Mouse (Mus musculus): ENCODE measurements around the gene Mettl27.
"Not testable (repeated sequence)": the region's sequence is repeated elsewhere in the genome, so short reads cannot be mapped to it uniquely, and the experiment has no call there.

The Mettl27 gene

DNA sequence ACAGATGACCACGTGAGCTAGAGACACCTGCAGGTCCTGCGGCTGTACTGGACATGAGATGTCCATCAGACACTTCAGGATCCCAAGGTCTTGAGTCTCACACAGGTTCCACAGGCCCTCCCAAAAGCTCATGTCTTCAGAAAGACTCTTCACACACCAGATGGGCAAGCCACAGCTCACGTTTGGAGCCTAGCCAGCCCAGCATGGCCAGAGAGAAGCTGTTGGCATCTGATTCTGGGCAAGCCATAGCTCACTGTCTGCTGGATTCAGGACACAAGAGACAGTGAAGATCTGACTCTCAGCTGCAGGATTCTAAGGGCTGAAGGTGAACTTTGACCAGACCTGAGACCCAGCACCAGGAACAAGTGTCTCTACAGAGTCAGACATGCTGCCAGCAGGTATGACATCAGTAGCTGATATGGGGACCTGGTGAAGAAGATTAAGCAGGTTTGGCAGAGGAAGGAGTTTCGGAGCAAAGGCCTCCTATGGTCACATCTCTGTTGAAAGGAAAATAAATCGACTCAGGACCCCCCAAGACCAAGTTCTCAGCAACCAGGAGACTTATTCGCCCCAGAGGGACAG, 12.0 kb upstream of the Mettl27 start:
- DNase-seq (ENCODE audit: low read depth, low spot score): no peak

DNA sequence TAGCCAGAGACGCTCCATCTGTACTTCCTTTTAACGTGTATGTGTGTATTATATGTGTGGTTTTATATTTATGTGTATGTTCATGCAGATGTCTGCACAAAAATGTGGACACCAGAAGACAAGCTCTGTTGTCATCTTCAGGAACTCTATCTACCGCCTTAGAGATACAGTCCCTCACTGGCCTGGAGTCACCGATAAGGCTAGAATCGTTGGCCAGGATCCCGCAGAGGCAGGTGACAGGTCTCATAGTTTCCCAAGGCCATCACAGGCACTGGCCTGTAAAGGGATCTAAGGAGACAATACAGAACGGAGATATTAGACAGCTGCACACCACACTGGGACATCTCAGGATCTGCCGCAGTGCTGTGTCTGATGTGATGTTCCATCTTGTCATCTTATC, 11.1 kb upstream of the Mettl27 start:
- DNase-seq (ENCODE audit: low read depth, low spot score): no peak

DNA sequence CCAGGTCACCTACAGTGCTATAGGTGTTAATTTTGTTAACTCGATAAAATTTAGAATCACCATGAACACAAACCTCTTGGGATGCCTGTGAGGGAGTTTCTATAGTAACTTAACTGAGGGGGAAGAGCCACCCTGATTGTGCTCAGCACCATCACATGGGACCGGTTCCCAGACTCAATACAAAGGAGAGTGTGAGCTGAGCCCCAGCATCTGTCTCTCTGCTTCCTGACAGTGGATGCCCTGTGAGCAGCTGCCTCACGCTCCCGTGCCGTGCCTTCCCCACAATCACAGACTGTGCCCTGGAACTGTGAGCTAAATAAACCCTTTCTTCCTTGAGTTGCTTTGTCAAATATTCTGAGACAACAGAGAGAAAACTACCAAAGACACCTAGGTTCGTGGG, 9.0 kb upstream of the Mettl27 start:
- DNase-seq (ENCODE audit: low read depth, low spot score): peak; percentile 3

GRCm38 (mm10) chr5:134926726-134927125, 5.4 kb upstream of the Mettl27 start:
- no peak for DNase-seq (ENCODE audit: low read depth, low spot score)

GRCm38 (mm10) chr5:134929988-134930387, 2.2 kb upstream of the Mettl27 start:
- no peak for DNase-seq (ENCODE audit: low read depth, low spot score)

GRCm38 (mm10) chr5:134932903-134933276, 722 bp downstream of the Mettl27 start:
- DNase-seq (ENCODE audit: low read depth, low spot score): peak; percentile 11

GRCm38 (mm10) chr5:134933281-134933680, 1.1 kb downstream of the Mettl27 start:
- no peak for DNase-seq (ENCODE audit: low read depth, low spot score)

DNA sequence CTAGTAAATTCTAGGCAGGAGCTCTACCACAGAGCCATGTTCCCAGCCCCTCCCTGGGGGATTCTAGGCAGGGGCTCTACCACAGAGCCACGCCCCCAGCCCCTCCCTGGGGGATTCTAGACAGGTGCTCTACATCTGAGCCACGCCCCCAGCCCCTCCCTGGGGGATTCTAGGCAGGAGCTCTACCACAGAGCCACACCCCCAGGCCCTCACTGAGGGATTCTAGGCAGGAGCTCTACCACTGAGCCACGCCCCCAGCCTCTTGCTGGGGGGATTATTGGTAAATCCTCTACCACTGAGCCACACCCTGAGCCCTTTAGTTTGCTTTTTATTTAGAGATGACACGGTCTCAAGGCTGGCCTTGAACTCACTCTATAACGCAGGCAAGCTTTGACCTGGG, 1.5 kb downstream of the Mettl27 start:
- not testable (repeated sequence) for DNase-seq (ENCODE audit: low read depth, low spot score)

DNA sequence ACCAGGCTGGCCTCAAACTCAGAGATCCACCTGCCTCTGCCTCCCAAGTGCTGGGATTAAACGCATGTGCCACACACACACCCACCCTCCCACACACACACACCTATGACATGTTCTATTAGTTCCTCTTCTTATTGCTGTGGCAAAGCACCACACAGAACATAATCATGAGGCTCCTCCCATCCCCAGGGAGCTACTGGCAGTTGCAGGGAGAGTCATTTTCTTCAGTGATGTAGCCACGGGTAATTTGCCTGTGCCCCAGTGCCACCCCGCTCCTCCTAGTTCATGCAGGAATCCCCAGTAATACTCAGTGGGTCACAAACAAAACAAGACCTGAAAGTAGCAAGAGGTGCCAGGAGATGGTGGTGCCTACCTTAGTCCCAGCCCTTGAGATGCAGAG, 2.5 kb downstream of the Mettl27 start:
- no peak for DNase-seq (ENCODE audit: low read depth, low spot score)

DNA sequence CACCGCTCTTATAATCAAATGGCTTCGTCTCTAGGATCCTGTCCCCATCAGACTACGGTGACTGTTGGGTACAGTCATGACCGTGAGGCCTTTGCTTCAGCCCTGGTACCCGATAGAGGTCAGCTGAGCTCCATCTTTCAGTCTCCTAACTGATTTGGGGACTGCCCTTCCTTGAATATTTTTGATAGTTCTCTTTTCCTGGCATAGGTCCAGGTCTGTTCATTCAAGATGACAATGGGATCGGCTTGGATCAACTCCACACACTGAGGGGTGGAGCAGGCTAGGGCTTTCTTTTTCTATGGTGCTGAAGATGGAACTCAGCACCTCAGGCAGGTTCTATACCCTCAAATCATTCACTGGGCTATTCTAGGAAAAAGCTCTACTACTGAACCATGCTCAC, 3.9 kb downstream of the Mettl27 start:
- no peak for DNase-seq (ENCODE audit: low read depth, low spot score)

DNA sequence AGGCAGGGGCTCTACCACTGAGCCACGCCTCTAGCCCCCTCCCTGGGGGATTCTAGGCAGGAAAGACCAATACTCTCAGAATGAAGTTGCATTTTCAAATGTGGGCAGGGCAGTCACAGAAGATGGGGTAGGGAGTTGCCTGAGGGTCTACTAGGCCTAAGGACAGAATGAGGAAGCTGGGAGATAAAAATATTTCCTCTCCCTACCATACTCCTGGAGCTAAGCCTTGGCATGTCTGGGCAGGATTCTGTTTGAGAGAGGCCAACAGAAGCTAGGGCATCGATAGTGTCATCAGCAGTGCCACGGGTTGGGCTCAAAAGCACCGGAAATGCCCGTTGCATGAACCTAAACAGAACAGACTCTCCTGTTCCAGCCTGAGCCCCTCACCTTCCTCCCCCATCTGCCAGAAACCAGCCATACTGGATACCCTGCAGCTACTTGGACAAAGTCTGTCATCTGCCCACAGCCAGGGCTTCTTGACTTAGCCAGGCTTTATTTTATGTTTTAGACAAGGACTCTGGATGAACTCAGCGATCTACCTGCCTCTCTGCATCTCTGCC, 4.5 kb downstream of the Mettl27 start:
- no peak for DNase-seq (ENCODE audit: low read depth, low spot score)

DNA sequence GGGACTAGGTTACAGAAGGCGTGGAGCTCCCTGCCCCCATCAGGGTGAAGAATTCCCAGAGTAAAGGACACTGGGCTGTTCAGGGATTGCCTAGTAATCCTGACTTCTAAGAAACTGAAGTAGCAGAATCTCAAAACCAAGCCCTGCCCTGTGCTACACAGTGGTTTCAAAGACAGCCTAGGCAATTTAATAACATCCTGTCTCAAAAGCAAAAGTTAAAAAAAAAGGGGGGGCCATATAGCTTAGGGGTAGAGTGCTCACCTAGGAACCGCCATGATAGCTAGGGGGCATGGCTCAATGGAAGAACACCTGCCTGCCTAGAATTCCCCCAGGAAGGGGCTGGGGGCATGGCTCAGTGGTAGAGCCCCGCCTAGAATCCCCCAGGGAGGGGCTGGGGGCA, 6.9 kb downstream of the Mettl27 start:
- DNase-seq (ENCODE audit: low read depth, low spot score): no peak

GRCm38 (mm10) chr5:134939554-134939953, 7.4 kb downstream of the Mettl27 start:
- not testable (repeated sequence) for DNase-seq (ENCODE audit: low read depth, low spot score)

- DNase-seq (ENCODE audit: low read depth, low spot score): no peak
Measured at GRCm38 (mm10) chr5:134941472-134942209, 9.5 kb downstream of the Mettl27 start.

GRCm38 (mm10) chr5:134942740-134943139, 10.6 kb downstream of the Mettl27 start:
- no peak for DNase-seq (ENCODE audit: low read depth, low spot score)

- DNase-seq (ENCODE audit: low read depth, low spot score): no peak
Measured at GRCm38 (mm10) chr5:134944179-134944578, 12.0 kb downstream of the Mettl27 start.

DNA sequence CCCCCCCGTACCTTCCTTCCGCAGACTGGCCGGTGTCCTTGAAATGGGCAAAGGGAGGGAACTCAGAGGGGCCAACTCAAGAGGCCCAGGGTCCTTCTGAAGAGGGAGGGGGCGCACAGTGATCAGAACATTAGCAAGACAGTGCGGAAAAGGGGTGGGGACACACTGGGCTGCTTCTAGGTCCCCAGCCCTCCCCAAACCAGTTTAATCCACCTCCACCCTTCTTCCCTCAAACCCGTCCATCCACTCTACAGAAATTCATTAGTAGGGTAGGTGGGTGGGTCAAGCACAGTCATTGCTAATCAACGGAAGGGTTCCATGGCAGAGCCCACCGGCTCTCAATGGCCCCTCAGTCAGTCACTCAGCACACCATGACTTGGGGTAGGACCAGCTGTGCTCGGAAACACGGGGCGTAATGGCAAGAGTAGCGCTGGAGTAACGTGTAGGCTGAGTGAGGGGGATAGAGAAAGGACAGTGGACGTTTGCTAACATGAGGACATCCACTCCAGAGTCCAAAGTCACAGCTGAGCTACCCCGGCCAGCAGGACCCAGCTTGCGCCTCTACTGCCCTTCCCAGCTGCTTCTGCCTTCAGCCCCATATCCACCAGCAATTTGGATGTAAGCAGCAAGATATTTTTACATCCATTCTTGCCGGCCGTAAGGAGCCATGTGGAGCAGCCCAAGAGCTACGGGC, 13.2 kb downstream of the Mettl27 start:
- no peak for DNase-seq (ENCODE audit: low read depth, low spot score)

GRCm38 (mm10) chr5:134946063-134946856, 14.1 kb downstream of the Mettl27 start:
- no peak for DNase-seq (ENCODE audit: low read depth, low spot score)

DNA sequence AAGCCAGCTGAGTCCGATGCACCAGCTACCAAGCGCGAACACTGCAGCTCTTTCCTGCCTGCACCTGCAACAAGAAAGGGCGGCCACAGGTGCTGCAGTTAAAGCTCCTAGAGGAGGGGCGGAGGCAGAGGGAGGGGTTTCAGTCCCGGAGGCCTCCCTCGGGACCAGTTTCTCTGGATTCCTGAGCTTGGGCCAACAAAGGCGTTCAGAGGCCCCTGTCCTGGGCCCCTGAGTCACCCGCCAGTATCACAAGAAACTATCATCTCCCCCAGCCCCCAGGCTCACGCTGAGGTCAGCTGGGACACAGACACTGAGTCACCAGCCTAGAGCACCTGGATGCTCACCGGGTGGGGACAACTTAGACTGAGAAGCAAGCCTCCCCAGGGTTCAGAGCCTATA, 14.7 kb downstream of the Mettl27 start, which contains the start of gene Cldn4:
TSS of gene Cldn4 (minus strand) at position 78 of the 399 bp plus-strand sequence.
- no peak for DNase-seq (ENCODE audit: low read depth, low spot score)

GRCm38 (mm10) chr5:134947420-134948084, 15.4 kb downstream of the Mettl27 start:
- no peak for DNase-seq (ENCODE audit: low read depth, low spot score)

- no peak for DNase-seq (ENCODE audit: low read depth, low spot score)
Measured at GRCm38 (mm10) chr5:134948085-134948439, 15.9 kb downstream of the Mettl27 start.

Measured in telencephalon, adult 2 months (tissue).